Mouse (Mus musculus) midbrain, postnatal 0 days (tissue): ENCODE measurements around the gene Ckmt1. TPM values are rescaled to one million over a fixed set of nuclear protein-coding genes. Genes with fewer than 3 reads are reported as not detected.

ENCODE experiments used
- ATAC-seq: fragments of 200-750 bp; cut with Nextera tagmentation; 2 replicates; pipeline ENCODE4 v1.8.0; 2017; ENCODE audit warnings: moderate number of reproducible peaks, mild to moderate bottlenecking, moderate TSS enrichment, moderate library complexity; ENCODE audit not compliant: low FRiP score
- DNase-seq: peaks from one replicate; pipeline ENCODE4 v3.0.0-alpha.2; 2015; ENCODE audit warnings: low spot score
- H3K27ac ChIP-seq: fragments of 300-500 bp; sonication (generic); 2 replicates; pipeline ENCODE4 v1.5.1; 2014; ENCODE audit warnings: low read depth, mild to moderate bottlenecking, low read length, mixed read lengths
- H3K27me3 ChIP-seq: fragments of 300-500 bp; sonication (generic); 2 replicates; pipeline ENCODE4 v1.6.1; 2014; ENCODE audit warnings: low read length, control low read depth, mixed read lengths; ENCODE audit not compliant: insufficient read depth
- H3K36me3 ChIP-seq: fragments of 300-500 bp; sonication (generic); 2 replicates; pipeline ENCODE4 v1.6.1; 2014; ENCODE audit warnings: low read length, control low read depth, mixed read lengths; ENCODE audit not compliant: insufficient read depth
- H3K4me1 ChIP-seq: fragments of 300-500 bp; sonication (generic); 2 replicates; pipeline ENCODE4 v1.6.1; 2014; ENCODE audit warnings: mild to moderate bottlenecking, control low read depth, antibody characterized with exemption, low read length, mixed read lengths; ENCODE audit not compliant: insufficient read depth
- H3K4me2 ChIP-seq: fragments of 300-500 bp; sonication (generic); 2 replicates; pipeline ENCODE4 v1.6.1; 2014; ENCODE audit warnings: low read depth, mild to moderate bottlenecking, low read length, mixed read lengths; ENCODE audit not compliant: poor library complexity, severe bottlenecking
- H3K4me3 ChIP-seq: fragments of 300-500 bp; sonication (generic); 2 replicates; pipeline ENCODE4 v1.5.1; 2014; ENCODE audit warnings: low read depth, mild to moderate bottlenecking, low read length, moderate library complexity
- H3K9ac ChIP-seq: fragments of 300-500 bp; sonication (generic); replicated peaks from 2 replicates; pipeline ENCODE4 v1.6.1; 2014; ENCODE audit warnings: mild to moderate bottlenecking, low read length, moderate library complexity, mixed read lengths; ENCODE audit not compliant: poor library complexity, severe bottlenecking
- H3K9me3 ChIP-seq: fragments of 300-500 bp; sonication (generic); 2 replicates; pipeline ENCODE4 v1.6.1; 2016; ENCODE audit warnings: low read length, control low read depth
- CTCF ChIP-seq: IDR thresholded peaks from 2 replicates; pipeline ENCODE4 v1.5.1; 2016; ENCODE audit warnings: antibody characterized with exemption, mild to moderate bottlenecking
- WGBS: fragments of 180-500 bp; shearing (Covaris S2); extraction: QIAGEN DNeasy Blood & Tissue Kit; methylation state at CpG from one replicate; pipeline ENCODE4 v1.1.7; 2014; 5-methylcytosine and 5-hydroxymethylcytosine counted together
- polyA plus RNA-seq: library from polyadenylated mRNA; unstranded; fragments of >200 nt; fragmentation: Nextera tagmentation; extraction: Ambion mirVana; gene quantifications from 2 replicates; pipeline ENCODE4 v1.2.1, GENCODE M21; 2015
- total RNA-seq: library from RNA; depleted of rRNA; stranded (reverse); fragments of >200 nt; gene quantifications from 2 replicates; pipeline ENCODE4 v1.2.3, GENCODE M21; 2014; rRNA removed

Gene Ckmt1
- 105 and 147 TPM in 2 replicates for total RNA-seq
- polyA plus RNA-seq: 120 and 144 TPM in 2 replicates

- peak within 1 kb of the TSS; percentile 53 for H3K4me3 ChIP-seq
- ATAC-seq (no peak), DNase-seq (no peak)
- H3K9me3 ChIP-seq: no peaks in the 10 kb centered on the region
- TF ChIP-seq CTCF: no peak
- H3K27ac ChIP-seq: peak within 1 kb of the TSS; percentile 82
- 0 out of 2 replicates have a peak, but pooled peaks cover 4% of the 10 kb centered on the region for H3K36me3 ChIP-seq
- H3K4me2 ChIP-seq: peak within 1 kb of the TSS; percentile 63
- WGBS: 51% methylated on average over 5 of the region's 5 CpGs
- H3K9ac ChIP-seq: peak within 1 kb of the TSS; percentile 74
- no peaks in the 10 kb centered on the region for H3K27me3 ChIP-seq
- H3K4me1 ChIP-seq: peaks cover 7% of the 10 kb centered on the region
Measured at GRCm38 (mm10) chr2:121357494-121357893, at the start of gene Ckmt1. Gene Ckmt1, plus strand, starts transcription at chr2:121357714.

- 35% methylated on average over 5 of the region's 5 CpGs for WGBS
- H3K36me3 ChIP-seq: peaks cover 57% of the 10 kb centered on the region
Measured at GRCm38 (mm10) chr2:121308997-121309416, 48.5 kb upstream of the Ckmt1 start.

GRCm38 (mm10) chr2:121316278-121316677, 41.2 kb upstream of the Ckmt1 start:
- peaks cover 25% of the 10 kb centered on the region for H3K36me3 ChIP-seq
- no peak overlapping the region for H3K4me3 ChIP-seq
- ATAC-seq (no peak), DNase-seq (no peak)
- no peak overlapping the region for H3K9ac ChIP-seq
- H3K9me3 ChIP-seq: no peaks in the 10 kb centered on the region
- WGBS: 81% methylated on average over 8 of the region's 8 CpGs
- no peaks in the 10 kb centered on the region for H3K4me1 ChIP-seq
- H3K27ac ChIP-seq: no peak overlapping the region
- no peaks in the 10 kb centered on the region for H3K27me3 ChIP-seq
- H3K4me2 ChIP-seq: no peak overlapping the region
- TF ChIP-seq CTCF: no peak

More at GRCm38 (mm10) chr2:121308997-121309416, 48.5 kb upstream of the Ckmt1 start:
- no peak overlapping the region for H3K4me3 ChIP-seq
- DNase-seq (no peak), ATAC-seq (no peak)
- H3K4me2 ChIP-seq: no peak overlapping the region
- no peak overlapping the region for H3K27ac ChIP-seq
- H3K9me3 ChIP-seq: no peaks in the 10 kb centered on the region
- H3K4me1 ChIP-seq: no peaks in the 10 kb centered on the region
- no peaks in the 10 kb centered on the region for H3K27me3 ChIP-seq
- TF ChIP-seq CTCF: no peak
- no peak overlapping the region for H3K9ac ChIP-seq

GRCm38 (mm10) chr2:121323041-121323440, 34.5 kb upstream of the Ckmt1 start:
- no peak overlapping the region for H3K4me2 ChIP-seq
- H3K27me3 ChIP-seq: no peaks in the 10 kb centered on the region
- no peak overlapping the region for H3K4me3 ChIP-seq
- H3K4me1 ChIP-seq: no peaks in the 10 kb centered on the region
- 88% methylated on average over 10 of the region's 10 CpGs for WGBS
- TF ChIP-seq CTCF: no peak
- H3K36me3 ChIP-seq: peaks cover 51% of the 10 kb centered on the region
- DNase-seq (no peak), ATAC-seq (no peak)
- no peak overlapping the region for H3K9ac ChIP-seq
- H3K9me3 ChIP-seq: no peaks in the 10 kb centered on the region
- no peak overlapping the region for H3K27ac ChIP-seq

GRCm38 (mm10) chr2:121323693-121324470, 33.6 kb upstream of the Ckmt1 start:
- Histone ChIP-seq H3K27ac (no peak overlapping the region), H3K4me2 (no peak overlapping the region), H3K27me3 (no peaks in the 10 kb centered on the region), H3K36me3 (peaks cover 46% of the 10 kb centered on the region), H3K4me1 (no peaks in the 10 kb centered on the region), H3K9me3 (no peaks in the 10 kb centered on the region), H3K4me3 (no peak overlapping the region), H3K9ac (no peak overlapping the region)
- WGBS: 93% methylated on average over 10 of the region's 10 CpGs
- TF ChIP-seq CTCF: no peak
- DNase-seq (no peak), ATAC-seq (no peak)

- Histone ChIP-seq H3K4me1 (no peaks in the 10 kb centered on the region), H3K9me3 (no peaks in the 10 kb centered on the region), H3K4me3 (no peak overlapping the region), H3K9ac (no peak overlapping the region), H3K36me3 (peaks cover 41% of the 10 kb centered on the region), H3K4me2 (no peak overlapping the region), H3K27me3 (no peaks in the 10 kb centered on the region), H3K27ac (no peak overlapping the region)
- no peak for ATAC-seq
- TF ChIP-seq CTCF: no peak
- no peak for DNase-seq
- WGBS: 93% methylated on average over 2 of the region's 2 CpGs
Measured at GRCm38 (mm10) chr2:121329492-121329891, 28.0 kb upstream of the Ckmt1 start.
